Mouse (Mus musculus): ENCODE data around the gene Dpf1. TPM values are rescaled to one million over a fixed set of nuclear protein-coding genes. Genes with fewer than 3 reads are reported as not detected.

The Dpf1 gene
- total and polyA plus RNA-seq, 3 experiments: 10.2 to 17.3 TPM; not detected in 1

GRCm38 (mm10) chr7:29306108-29306507 is 2.4 kb downstream of the Dpf1 start:
- peaks cover 8 to 11% of the 10 kb centered on the region in 2 experiments for H3K4me1 ChIP-seq (ENCODE audit: control insufficient read depth in 1 of 2, insufficient read depth in 2 of 2, low read length in 2 of 2)
- no peak overlapping the region for H3K27ac ChIP-seq (ENCODE audit: control insufficient read depth, low read depth, low read length)

GRCm38 (mm10) chr7:29306619-29307018 is 2.9 kb downstream of the Dpf1 start:
- no peaks in the 10 kb centered on the region for H3K27me3 ChIP-seq (ENCODE audit: control insufficient read depth in 1 of 2, insufficient read depth in 2 of 2, low read length in 2 of 2)
- peak overlapping the region; percentile 68; the same call in 1 of the 2 replicates for H3K27ac ChIP-seq (ENCODE audit: control insufficient read depth, low read depth, low read length)
- peak overlapping the region; percentile 70 for H3K9ac ChIP-seq (ENCODE audit: control insufficient read depth, low read depth, low read length, poor library complexity, severe bottlenecking)
- DNase-seq (ENCODE audit: low read depth, low spot score): peak; percentile 91
- H3K79me2 ChIP-seq (ENCODE audit: control insufficient read depth, insufficient read depth, low read length, poor library complexity): no peaks in the 10 kb centered on the region; the same call in none of the 2 replicates
- H3K36me3 ChIP-seq (ENCODE audit: control insufficient read depth in 1 of 2, insufficient read depth in 2 of 2, low read length in 2 of 2): peaks cover 0 to 8% of the 10 kb centered on the region in 2 experiments; a peak in 2 of 4 replicates
- H3K9me3 ChIP-seq (replicated peaks; ENCODE audit: insufficient read depth, low read length): no peaks in the 10 kb centered on the region
- H3K4me3 ChIP-seq (ENCODE audit: control insufficient read depth in 1 of 2, insufficient read depth in 1 of 2, low read depth in 2 of 2, low read length in 2 of 2): peak overlapping the region; percentile 73 to 81
- TF ChIP-seq HCFC1 (IDR thresholded peaks at IDR 0.05; ENCODE audit: low read depth, low read length) (peak; percentile 52), CTCF (IDR thresholded peaks at IDR 0.05 in 2 of 3, conservative IDR thresholded peaks at IDR 0.05 in 1 of 3; ENCODE audit: control insufficient read depth in 1 of 3, insufficient read depth in 1 of 3, low read depth in 2 of 3, low read length in 3 of 3, poor library complexity in 1 of 3, severe bottlenecking in 1 of 3) (peak; percentile 38 to 68 (median 53); a peak in 5 of 6 replicates), RAD21 (IDR thresholded peaks at IDR 0.05; ENCODE audit: low read depth, low read length) (peak; percentile 17), TAL1 (IDR thresholded peaks at IDR 0.05; ENCODE audit: low read length) (no peak), SMC3 (IDR thresholded peaks at IDR 0.05; ENCODE audit: low read depth, low read length) (peak; percentile 41; the same call in 1 of the 2 replicates), GATA1 (IDR thresholded peaks at IDR 0.05; ENCODE audit: low read depth, low read length) (0 out of 2 replicates have a peak, but pooled peaks have one; percentile 5), ZNF384 (IDR thresholded peaks at IDR 0.05; ENCODE audit: low read depth, low read length) (peak; percentile 43; the same call in 1 of the 2 replicates), USF1 (IDR thresholded peaks at IDR 0.05; ENCODE audit: low read depth, low read length) (no peak), ZC3H11A (IDR thresholded peaks at IDR 0.05; ENCODE audit: low read depth, low read length) (no peak)
- H3K4me1 ChIP-seq (ENCODE audit: control insufficient read depth in 1 of 2, insufficient read depth in 2 of 2, low read length in 2 of 2): peaks cover 8 to 11% of the 10 kb centered on the region in 2 experiments

More at GRCm38 (mm10) chr7:29306108-29306507, 2.4 kb downstream of the Dpf1 start:
- DNase-seq (ENCODE audit: low read depth, low spot score): no peak
- H3K9me3 ChIP-seq (replicated peaks; ENCODE audit: insufficient read depth, low read length): no peaks in the 10 kb centered on the region
- TF ChIP-seq TAL1 (IDR thresholded peaks at IDR 0.05; ENCODE audit: low read length) (no peak), CHD1 (IDR thresholded peaks at IDR 0.05; ENCODE audit: low read depth, low read length) (no peak), SMC3 (IDR thresholded peaks at IDR 0.05; ENCODE audit: low read depth, low read length) (no peak), GATA1 (IDR thresholded peaks at IDR 0.05; ENCODE audit: low read depth, low read length) (no peak), POLR2A (IDR thresholded peaks at IDR 0.05; ENCODE audit: control insufficient read depth in 1 of 2, insufficient read depth in 1 of 2, low read depth in 1 of 2, low read length in 2 of 2, poor library complexity in 1 of 2) (no peak), MYB (IDR thresholded peaks at IDR 0.05; ENCODE audit: low read depth, low read length) (no peak), MAFK (IDR thresholded peaks at IDR 0.05; ENCODE audit: borderline replicate concordance, low read depth, low read length) (no peak), ELF1 (IDR thresholded peaks at IDR 0.05; ENCODE audit: low read depth, low read length) (no peak), USF2 (IDR thresholded peaks at IDR 0.05; ENCODE audit: borderline replicate concordance in 1 of 2, insufficient read depth in 1 of 2, low read depth in 1 of 2, low read length in 2 of 2) (no peak), BHLHE40 (IDR thresholded peaks at IDR 0.05; ENCODE audit: borderline replicate concordance, low read depth, low read length) (no peak), MXI1 (IDR thresholded peaks at IDR 0.05; ENCODE audit: low read depth, low read length) (no peak), ETS1 (IDR thresholded peaks at IDR 0.05; ENCODE audit: low read depth, low read length) (no peak), RAD21 (IDR thresholded peaks at IDR 0.05; ENCODE audit: low read depth, low read length) (no peak), ZC3H11A (IDR thresholded peaks at IDR 0.05; ENCODE audit: low read depth, low read length) (no peak), KAT2A (conservative IDR thresholded peaks at IDR 0.05; ENCODE audit: low read depth, low read length) (no peak), ZMIZ1 (IDR thresholded peaks at IDR 0.05; ENCODE audit: low read depth, low read length) (no peak)
- peaks cover 0 to 8% of the 10 kb centered on the region in 2 experiments; a peak in 2 of 4 replicates for H3K36me3 ChIP-seq (ENCODE audit: control insufficient read depth in 1 of 2, insufficient read depth in 2 of 2, low read length in 2 of 2)
- no peak overlapping the region for H3K4me3 ChIP-seq (ENCODE audit: control insufficient read depth in 1 of 2, insufficient read depth in 1 of 2, low read depth in 2 of 2, low read length in 2 of 2)
- no peaks in the 10 kb centered on the region; the same call in none of the 2 replicates for H3K79me2 ChIP-seq (ENCODE audit: control insufficient read depth, insufficient read depth, low read length, poor library complexity)
- H3K27me3 ChIP-seq (ENCODE audit: control insufficient read depth in 1 of 2, insufficient read depth in 2 of 2, low read length in 2 of 2): no peaks in the 10 kb centered on the region
- no peak overlapping the region for H3K9ac ChIP-seq (ENCODE audit: control insufficient read depth, low read depth, low read length, poor library complexity, severe bottlenecking)
